Mouse (Mus musculus): Measurements from ENCODE around the gene Stam2. TPM values are rescaled to one million over a fixed set of nuclear protein-coding genes. Genes with fewer than 3 reads are reported as not detected.

Stam2 gene
- polyA plus RNA-seq, 2 experiments = 17.2 to 33.1 TPM

DNA sequence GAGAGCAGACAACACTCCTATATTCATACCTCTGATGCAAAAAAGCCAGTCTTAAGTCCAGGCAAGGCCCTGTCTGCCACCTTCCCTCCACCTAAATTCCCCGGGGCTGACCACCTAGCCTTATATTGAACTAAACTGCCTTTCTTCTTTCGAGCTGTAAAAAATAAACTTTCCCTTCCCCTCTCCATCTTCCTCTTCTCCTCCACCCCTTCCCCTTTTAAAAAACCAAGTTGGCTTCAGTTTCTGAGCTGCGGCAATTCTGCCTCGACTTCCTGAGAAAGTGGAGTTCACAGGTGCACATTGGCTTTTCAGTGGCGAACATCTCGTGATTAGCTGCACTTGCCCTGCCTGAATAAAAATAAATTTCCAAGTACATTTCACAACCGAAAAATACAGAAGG lies 20.4 kb upstream of the Stam2 start:
- no peak for DNase-seq (ENCODE audit: low spot score)
- H3K4me3 ChIP-seq (replicated peaks; ENCODE audit: low read length) = no peak overlapping the region
- no peaks in the 10 kb centered on the region for H3K36me3 ChIP-seq (ENCODE audit: control insufficient read depth, insufficient read depth, low read length)
- H3K27ac ChIP-seq (replicated peaks; ENCODE audit: low read depth, low read length) = no peak overlapping the region
- no peak for ATAC-seq (ENCODE audit: low FRiP score, low read depth)
- no peaks in the 10 kb centered on the region for H3K27me3 ChIP-seq (ENCODE audit: control insufficient read depth, insufficient read depth, low read length)
- no peak overlapping the region for H3K9ac ChIP-seq (ENCODE audit: low read depth, low read length, severe bottlenecking)
- no peaks in the 10 kb centered on the region for H3K9me3 ChIP-seq (ENCODE audit: control insufficient read depth, low read length)
- 58% methylated on average over 7 of the region's 7 CpGs for WGBS
- peak overlapping the region; percentile 57; the same call in 1 of the 2 replicates for H3K4me2 ChIP-seq (replicated peaks; ENCODE audit: low read depth, low read length, severe bottlenecking)
- no peaks in the 10 kb centered on the region for H3K4me1 ChIP-seq (ENCODE audit: control insufficient read depth, insufficient read depth, low read length)
- no peak for TF ChIP-seq POLR2A (IDR thresholded peaks at IDR 0.05; ENCODE audit: borderline replicate concordance, extremely low read depth, insufficient read depth, insufficient read length)

DNA sequence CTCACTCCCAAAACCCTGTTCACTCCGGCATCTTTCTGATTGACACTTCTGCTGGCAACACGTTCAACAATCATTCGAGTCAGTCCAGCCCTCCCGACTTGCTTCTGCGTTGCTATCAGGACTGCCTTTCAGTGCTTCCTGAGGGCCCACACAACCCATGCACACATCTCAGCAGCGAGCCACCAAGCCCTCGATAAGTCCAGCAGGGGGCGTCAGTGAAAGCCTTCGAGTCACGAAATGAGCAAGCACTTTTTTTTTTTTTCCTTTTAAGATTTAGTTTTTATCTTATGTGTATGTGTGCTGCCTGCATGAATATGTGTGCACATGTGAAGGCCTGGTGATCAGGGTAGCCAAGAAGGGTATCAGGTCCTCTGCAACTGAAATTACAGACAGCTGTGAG lies 16.5 kb upstream of the Stam2 start:
- WGBS = 42% methylated on average over 10 of the region's 10 CpGs
- TF ChIP-seq POLR2A (IDR thresholded peaks at IDR 0.05; ENCODE audit: borderline replicate concordance, extremely low read depth, insufficient read depth, insufficient read length) = no peak
- ATAC-seq (ENCODE audit: low FRiP score, low read depth) (no peak), DNase-seq (ENCODE audit: low spot score) (peak; percentile 42)
- no peaks in the 10 kb centered on the region for H3K36me3 ChIP-seq (ENCODE audit: control insufficient read depth, insufficient read depth, low read length)
- H3K4me2 ChIP-seq (replicated peaks; ENCODE audit: low read depth, low read length, severe bottlenecking) = no peak overlapping the region
- H3K9me3 ChIP-seq (ENCODE audit: control insufficient read depth, low read length) = no peaks in the 10 kb centered on the region
- H3K4me3 ChIP-seq (replicated peaks; ENCODE audit: low read length) = no peak overlapping the region
- no peaks in the 10 kb centered on the region for H3K4me1 ChIP-seq (ENCODE audit: control insufficient read depth, insufficient read depth, low read length)
- no peaks in the 10 kb centered on the region for H3K27me3 ChIP-seq (ENCODE audit: control insufficient read depth, insufficient read depth, low read length)
- no peak overlapping the region for H3K9ac ChIP-seq (ENCODE audit: low read depth, low read length, severe bottlenecking)
- H3K27ac ChIP-seq (replicated peaks; ENCODE audit: low read depth, low read length) = no peak overlapping the region

DNA sequence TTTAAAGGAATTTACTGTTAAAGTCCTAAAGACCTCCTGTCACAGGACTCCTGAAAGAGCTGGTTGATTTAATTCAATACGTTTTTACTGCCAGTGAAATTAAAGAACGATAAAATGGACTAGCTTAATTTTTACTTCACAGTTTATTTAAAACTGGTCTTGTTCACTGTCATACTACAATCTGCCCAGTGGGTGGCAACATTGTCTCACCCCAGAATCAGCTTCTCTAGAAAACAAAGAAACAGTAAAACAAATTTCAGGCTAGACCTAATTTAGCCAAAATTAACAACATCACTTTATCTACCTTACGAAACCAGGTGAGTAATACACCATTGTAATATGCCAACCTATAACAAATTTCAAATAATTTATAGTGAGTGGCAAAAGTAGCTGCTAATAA lies 14.6 kb upstream of the Stam2 start:
- Histone ChIP-seq H3K9me3 (ENCODE audit: control insufficient read depth, low read length) (no peaks in the 10 kb centered on the region), H3K27ac (replicated peaks; ENCODE audit: low read depth, low read length) (no peak overlapping the region), H3K4me1 (ENCODE audit: control insufficient read depth, insufficient read depth, low read length) (no peaks in the 10 kb centered on the region), H3K9ac (ENCODE audit: low read depth, low read length, severe bottlenecking) (no peak overlapping the region), H3K36me3 (ENCODE audit: control insufficient read depth, insufficient read depth, low read length) (no peaks in the 10 kb centered on the region), H3K4me2 (replicated peaks; ENCODE audit: low read depth, low read length, severe bottlenecking) (no peak overlapping the region), H3K27me3 (ENCODE audit: control insufficient read depth, insufficient read depth, low read length) (no peaks in the 10 kb centered on the region), H3K4me3 (replicated peaks; ENCODE audit: low read length) (no peak overlapping the region)
- WGBS = 13% methylated on average over 3 of the region's 3 CpGs
- no peak for TF ChIP-seq POLR2A (IDR thresholded peaks at IDR 0.05; ENCODE audit: borderline replicate concordance, extremely low read depth, insufficient read depth, insufficient read length)
- ATAC-seq (ENCODE audit: low FRiP score, low read depth) (no peak), DNase-seq (ENCODE audit: low spot score) (peak; percentile 69)

DNA sequence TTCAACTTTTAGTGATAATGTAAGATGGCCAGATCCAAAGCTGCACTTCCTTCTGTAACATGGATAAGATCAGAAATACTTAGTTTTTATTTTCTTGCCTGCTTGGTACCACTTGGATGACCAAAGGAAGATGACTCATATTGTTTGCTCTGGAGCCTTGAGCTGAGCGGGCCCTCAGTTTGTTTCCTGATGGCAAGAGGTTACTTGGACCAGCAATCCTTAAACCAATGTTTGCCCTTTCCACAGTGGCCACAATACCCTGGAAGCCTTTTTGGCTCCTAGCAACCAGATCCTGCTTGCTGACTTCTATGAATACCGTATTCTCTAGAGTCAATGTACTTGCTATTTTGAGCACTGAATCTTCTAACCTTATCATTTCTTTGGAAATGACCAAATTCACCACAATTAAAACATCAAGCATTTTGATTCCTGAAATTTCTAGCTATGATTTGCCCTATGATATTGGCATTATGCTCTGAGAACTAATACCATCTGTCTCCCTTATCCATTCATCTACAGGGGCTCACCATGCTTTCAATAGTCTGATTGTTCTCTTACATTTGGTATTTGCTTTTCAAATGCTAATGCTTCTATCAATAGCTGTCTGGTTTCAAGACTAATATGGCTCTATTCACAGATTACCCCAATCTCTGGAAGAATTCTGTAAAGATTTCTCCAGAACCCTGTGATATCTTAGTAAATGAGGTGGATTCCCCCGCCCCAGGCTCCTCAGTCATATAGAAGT lies 11.7 kb upstream of the Stam2 start:
- Histone ChIP-seq H3K4me3 (replicated peaks; ENCODE audit: low read length) (no peak overlapping the region), H3K36me3 (ENCODE audit: control insufficient read depth, insufficient read depth, low read length) (no peaks in the 10 kb centered on the region), H3K27me3 (ENCODE audit: control insufficient read depth, insufficient read depth, low read length) (no peaks in the 10 kb centered on the region), H3K9ac (ENCODE audit: low read depth, low read length, severe bottlenecking) (no peak overlapping the region), H3K4me1 (ENCODE audit: control insufficient read depth, insufficient read depth, low read length) (no peaks in the 10 kb centered on the region), H3K4me2 (replicated peaks; ENCODE audit: low read depth, low read length, severe bottlenecking) (no peak overlapping the region), H3K27ac (replicated peaks; ENCODE audit: low read depth, low read length) (no peak overlapping the region), H3K9me3 (ENCODE audit: control insufficient read depth, low read length) (no peaks in the 10 kb centered on the region)
- WGBS = 82% methylated on average over 3 of the region's 3 CpGs
- ATAC-seq (ENCODE audit: low FRiP score, low read depth) = no peak
- TF ChIP-seq POLR2A (IDR thresholded peaks at IDR 0.05; ENCODE audit: borderline replicate concordance, extremely low read depth, insufficient read depth, insufficient read length) = no peak
- DNase-seq (ENCODE audit: low spot score) = no peak

DNA sequence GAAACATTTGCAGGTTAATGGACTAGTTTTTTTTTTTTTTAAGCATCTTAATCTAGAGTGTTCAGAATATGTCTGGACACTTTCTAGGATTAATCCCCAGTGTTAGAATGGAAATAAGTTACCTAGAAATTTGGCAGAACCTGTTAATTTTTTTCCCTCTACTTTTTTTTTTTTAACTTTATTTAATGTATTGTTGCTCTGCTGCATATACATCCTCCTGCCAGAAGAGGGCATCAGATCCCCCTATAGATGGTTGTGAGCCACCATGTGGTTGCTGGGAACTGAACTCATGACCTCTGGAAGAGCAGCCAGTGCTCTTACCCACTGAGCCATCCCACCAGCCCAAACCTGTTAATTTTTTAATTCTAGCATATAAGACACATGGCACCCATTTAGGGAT lies 2.0 kb upstream of the Stam2 start:
- no peak overlapping the region for H3K4me2 ChIP-seq (replicated peaks; ENCODE audit: low read depth, low read length, severe bottlenecking)
- no peak for ATAC-seq (ENCODE audit: low FRiP score, low read depth)
- H3K36me3 ChIP-seq (ENCODE audit: control insufficient read depth, insufficient read depth, low read length) = no peaks in the 10 kb centered on the region
- H3K4me1 ChIP-seq (ENCODE audit: control insufficient read depth, insufficient read depth, low read length) = peaks cover 7% of the 10 kb centered on the region; the same call in 1 of the 2 replicates
- H3K27me3 ChIP-seq (ENCODE audit: control insufficient read depth, insufficient read depth, low read length) = no peaks in the 10 kb centered on the region
- H3K9me3 ChIP-seq (ENCODE audit: control insufficient read depth, low read length) = no peaks in the 10 kb centered on the region; the same call in 1 of the 2 replicates
- no peak for TF ChIP-seq POLR2A (IDR thresholded peaks at IDR 0.05; ENCODE audit: borderline replicate concordance, extremely low read depth, insufficient read depth, insufficient read length)
- H3K27ac ChIP-seq (replicated peaks; ENCODE audit: low read depth, low read length) = no peak overlapping the region
- H3K9ac ChIP-seq (ENCODE audit: low read depth, low read length, severe bottlenecking) = no peak overlapping the region
- DNase-seq (ENCODE audit: low spot score) = no peak
- no peak overlapping the region for H3K4me3 ChIP-seq (replicated peaks; ENCODE audit: low read length)

Data from limb, embryonic 14.5 days (tissue).